Mouse (Mus musculus): Measurements from ENCODE around the gene Ndn. TPM values are rescaled to one million over a fixed set of nuclear protein-coding genes. Genes with fewer than 3 reads are reported as not detected.

Ndn gene
- polyA plus RNA-seq, 1 experiment from 2014 or later, result 536 TPM

Other genes with a start within 250 kb of the Ndn start
- 17.2 and 17.6 TPM in 2 replicates for gene Magel2, start 30.4 kb downstream of the Ndn start, polyA plus RNA-seq (2014; fragmentation: Nextera tagmentation; extraction: Ambion mirVana)
- 20.4 and 22.2 TPM in 2 replicates for gene Mkrn3, start 73.6 kb downstream of the Ndn start, polyA plus RNA-seq (2014; fragmentation: Nextera tagmentation; extraction: Ambion mirVana)
- 9.4 and 10.0 TPM in 2 replicates for gene Peg12, start 117.9 kb downstream of the Ndn start, polyA plus RNA-seq (2014; fragmentation: Nextera tagmentation; extraction: Ambion mirVana)